Mouse (Mus musculus) mesoderm, embryonic 11.5 days (tissue): ENCODE data around the gene Myo1h.

Experiments
- DNase-seq: peaks from one replicate; pipeline ENCODE4 v3.0.0-alpha.2; 2012; ENCODE audit warnings: low read depth, low spot score

Myo1h gene

DNA sequence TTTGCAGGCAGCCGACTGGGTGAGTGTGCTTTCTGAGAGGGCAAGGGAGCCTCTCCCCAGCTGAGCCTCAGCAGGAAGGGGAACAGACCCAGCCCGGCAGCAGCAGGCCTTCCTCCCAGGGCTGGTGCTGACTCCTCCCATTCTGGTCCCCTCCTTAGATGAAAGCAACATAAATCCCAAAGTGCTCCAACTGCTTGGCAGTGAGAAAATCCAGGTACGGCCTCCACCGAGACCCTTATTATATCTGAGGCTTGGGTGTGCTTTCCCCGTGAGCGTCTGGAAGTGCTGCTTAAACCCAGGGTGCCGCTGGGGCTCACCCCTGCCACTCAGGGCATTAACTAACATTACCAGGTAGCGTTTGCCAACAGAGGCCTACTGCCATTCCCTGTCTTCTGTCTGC, 70.6 kb downstream of the Myo1h start:
- DNase-seq, result no peak

DNA sequence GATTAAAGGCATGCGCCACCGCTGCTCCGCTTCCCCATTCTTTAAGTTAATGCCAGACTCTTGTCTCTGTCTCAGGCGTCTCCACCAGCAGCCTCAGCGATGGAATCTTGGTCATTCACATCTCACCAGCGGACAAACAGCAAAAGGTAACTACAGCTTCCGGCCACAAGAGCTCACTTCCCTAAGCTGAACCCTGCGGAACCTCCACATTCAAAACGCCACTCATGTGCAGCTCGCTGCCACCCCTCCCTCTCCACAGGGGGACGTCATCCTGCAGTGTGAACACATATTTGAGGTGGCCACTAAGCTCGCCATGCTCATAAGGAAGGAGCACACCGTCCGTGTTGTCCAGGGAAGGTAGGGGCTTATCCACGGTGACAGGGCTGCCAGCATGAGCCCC, 72.0 kb downstream of the Myo1h start:
- DNase-seq, result no peak

DNA sequence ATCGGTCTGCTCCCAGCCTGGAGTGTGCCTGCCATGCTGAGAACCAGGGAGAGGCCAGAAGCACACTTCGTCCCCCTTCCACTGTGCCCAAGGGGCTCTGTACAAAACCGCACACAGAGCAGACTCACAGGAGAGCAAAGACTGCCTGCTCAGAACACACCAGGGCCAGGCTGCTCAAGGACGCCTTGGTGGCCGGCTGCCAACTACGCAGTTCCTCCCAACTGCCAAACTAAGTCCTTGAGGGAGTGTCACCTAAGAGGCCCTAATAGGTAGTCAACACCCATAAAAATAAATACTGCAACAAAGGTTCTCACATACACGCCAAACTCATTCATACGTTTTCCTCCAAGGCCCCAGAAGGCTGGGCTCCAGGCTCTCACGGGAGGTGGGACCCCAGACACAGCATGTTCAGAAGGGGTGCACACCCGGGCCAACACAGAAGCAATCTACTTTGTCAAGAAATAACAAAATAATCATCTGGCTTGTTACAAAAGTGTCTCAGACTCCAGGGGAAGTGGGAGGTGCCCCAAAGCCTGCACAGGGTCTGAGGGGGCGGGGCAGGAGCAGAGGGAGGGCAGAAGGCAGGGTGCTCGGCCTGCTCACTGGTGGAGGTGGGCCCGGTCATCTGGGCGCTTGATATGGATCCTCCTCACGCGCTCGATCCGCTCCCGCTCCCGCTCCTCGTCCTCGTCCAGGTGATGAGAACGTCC, 76.2 kb downstream of the Myo1h start:
- no peak for DNase-seq

DNA sequence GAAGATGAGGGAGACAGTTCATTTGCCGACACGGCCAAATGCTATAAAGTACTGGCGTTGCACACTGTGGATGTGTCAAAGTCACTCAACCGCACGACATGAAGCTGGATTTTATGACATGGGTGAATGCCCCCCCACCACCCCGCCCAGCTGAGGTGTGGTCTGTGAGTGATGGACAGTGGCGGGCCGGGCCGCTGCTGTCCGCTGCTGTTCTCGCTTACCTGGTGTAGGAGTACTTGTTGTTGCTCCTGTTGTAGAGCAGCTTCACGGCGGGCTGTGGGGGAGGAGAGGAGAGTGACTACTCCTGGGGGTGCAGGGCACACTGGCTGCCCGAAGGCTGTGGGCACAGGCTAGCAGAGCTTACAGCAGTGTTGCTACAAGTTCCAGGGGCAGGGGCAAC, 79.2 kb downstream of the Myo1h start:
- DNase-seq, result no peak

DNA sequence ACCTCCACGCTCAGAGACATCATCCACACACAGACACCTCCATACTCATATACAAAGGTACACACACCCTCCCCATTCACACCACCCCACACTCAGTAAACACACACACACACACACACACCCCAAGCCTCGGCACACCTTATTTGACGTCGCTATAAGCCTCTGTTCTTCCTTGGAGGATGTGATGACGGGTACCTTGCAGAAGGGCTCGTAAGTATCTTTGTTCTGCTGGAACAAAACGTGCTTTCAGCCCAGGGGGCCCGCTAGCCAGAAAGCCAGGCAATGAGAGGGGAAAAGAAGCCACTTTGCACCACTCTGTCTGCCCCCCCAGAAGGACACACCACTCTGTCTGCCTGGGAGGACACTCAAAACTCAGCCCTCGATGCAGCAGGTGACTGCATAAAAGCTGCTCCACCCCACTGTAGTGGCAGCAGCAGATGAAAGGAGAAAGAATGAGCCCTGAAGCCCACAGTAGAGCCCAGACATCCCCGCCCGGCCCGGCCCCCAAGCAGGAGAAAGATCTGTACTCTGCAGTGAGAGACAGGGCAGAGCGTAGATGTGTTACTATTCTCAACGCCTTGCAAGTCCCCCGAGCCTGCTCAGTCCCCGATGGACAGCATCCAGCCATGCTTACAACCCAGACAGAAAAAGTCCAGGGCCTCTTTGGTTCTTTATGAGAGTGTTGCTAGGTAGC, 80.0 kb downstream of the Myo1h start:
- DNase-seq, result no peak

DNA sequence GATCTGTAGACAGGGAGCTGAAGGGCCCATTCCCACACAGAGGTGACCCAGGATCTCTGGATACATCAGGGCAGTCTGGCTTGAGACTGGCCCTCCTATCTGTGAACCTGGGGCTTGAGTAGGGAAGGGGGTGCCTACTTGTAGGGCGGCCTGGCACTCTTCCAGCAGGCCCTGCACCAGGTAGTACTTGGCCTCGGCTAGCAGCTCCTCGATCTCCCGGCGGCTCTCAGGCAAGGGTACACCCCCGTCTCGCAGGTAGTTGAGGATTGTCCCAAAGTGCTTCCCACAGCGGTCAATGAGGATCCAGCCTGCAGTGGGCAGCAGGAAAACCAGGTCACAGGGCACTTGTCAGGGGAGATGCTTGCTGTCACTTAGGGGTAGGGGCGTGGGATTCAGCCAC, 81.0 kb downstream of the Myo1h start:
- no peak for DNase-seq

DNA sequence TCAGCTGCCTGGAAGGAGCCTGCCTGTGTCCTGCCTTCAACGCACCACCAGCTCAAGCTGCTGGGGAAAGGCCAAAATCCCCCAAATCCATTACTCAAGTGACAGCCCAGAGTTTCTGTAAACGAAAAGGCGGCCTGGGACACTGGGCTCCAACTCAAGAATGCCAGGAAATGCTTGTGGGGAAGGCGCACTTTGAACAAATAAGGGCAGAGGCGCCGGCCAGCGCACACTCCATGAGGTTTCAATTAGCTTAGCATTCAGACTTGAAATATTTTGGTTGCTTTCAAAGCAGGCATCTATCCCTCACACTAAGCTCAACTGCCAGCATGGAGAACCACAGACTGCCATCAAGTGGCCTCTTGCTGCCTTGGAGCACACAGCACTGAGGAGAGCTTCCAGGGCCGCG, 81.4 kb downstream of the Myo1h start:
- peak; percentile 57 for DNase-seq

DNA sequence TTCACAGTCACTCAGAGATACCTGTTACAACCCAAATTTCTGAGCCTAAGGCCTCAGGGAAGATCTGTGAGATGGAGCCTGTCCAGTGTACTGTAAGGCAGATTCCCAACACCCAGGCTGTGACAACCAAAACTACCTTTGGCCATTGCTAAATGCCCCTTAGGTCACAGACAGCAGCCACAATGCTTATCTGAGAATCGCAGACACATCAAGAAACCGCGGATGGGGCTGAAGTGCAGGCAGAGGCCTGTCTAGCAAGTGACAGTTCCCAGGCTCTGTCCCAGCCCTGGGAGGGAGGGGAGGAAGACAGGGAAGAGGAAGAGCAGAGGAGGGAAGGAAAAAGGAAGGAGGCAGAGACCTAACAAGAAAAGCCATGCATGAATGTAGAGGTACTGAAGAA, 82.4 kb downstream of the Myo1h start:
- no peak for DNase-seq

DNA sequence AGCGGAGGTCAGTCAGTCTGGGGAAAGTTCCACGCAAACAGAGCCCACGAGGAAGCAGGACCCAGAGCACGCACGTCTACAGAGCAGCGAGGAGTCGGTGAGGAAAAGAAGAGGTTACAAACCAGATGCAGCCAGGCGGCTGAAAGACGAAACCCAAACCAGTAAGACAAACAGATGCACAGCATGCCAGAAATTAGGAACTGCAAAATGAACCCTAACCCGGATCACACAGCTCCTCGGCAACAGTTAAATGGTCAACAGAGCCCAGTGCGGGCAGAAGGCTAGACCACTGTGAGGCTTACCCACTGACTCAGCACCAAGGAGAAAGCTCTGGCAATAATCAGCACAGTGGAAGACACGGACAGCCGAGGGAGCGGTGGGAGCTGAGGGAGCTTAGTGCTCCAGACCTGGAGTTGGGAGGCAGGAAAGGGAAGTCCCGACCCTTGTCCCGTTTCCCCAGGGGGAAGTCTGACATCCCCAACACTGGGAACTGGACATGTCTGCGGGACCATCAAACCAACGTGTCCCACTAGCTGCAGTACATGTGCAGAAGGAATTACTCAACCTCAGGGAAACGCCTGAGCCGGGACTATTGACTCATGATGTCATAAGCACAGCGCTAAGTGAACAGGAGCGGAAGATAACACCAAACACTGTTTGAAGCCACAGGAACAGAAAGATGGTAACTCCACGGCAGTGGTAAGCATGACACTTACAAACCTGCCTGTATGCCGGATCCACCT, 82.9 kb downstream of the Myo1h start:
- DNase-seq, result no peak

DNA sequence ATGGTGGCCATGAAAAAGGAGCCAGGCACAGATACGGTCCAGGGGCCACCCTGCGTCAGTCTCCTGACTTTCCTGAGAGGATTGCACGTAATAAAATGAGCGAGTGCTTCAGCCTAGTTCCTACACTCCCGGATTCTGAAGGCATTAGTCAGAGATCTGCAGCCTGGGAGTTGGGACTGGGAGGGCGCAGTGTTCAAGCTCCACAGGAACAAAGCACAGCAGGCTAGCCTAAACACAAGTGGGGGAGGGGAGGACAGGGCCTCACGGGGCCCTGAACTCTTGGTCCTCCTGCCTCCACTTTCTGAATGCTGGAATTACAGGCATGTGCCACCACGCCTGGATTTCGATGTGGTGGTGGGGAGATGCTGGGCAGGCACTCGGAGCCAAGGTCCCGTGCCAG, 83.6 kb downstream of the Myo1h start:
- DNase-seq, result no peak

DNA sequence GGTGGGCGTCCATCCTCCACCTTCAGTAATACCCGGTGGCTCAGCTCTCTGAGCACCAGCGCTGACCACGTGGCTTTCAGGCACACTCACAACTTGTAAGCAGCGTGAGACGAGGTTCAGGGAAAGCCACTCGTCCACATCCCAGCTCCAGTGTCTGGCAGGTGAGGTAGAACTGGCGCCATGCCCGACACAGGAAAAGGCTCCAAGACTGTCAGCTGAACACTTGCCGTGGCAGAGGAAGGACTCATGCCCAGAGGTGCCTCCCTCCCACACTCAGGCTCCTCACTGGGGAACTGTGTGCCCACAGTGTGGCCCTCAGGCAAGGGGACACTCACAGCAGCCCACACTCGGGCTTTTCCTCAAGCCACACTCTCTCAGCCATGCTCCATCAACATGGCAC, 84.2 kb downstream of the Myo1h start:
- DNase-seq, result no peak

DNA sequence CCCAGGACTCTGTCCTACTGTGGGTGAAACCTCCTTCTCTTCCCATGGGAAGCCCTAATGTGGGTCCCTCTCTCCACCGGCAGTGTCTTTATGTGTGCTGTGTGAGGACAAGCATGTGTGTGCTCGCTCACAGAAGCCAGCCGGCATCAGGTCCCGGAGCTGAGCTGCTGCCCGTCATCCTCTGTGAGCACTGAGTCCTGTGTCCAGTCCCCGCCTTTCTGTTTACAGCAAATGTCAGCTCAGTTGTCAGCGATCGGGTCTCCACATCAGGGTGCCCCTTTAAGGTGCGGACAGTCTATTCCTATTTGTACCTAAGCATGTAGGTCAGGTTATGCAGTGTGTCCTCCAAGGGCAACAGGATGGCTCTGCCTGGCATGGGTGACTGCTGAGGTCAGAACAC, 84.6 kb downstream of the Myo1h start:
- DNase-seq, result no peak

DNA sequence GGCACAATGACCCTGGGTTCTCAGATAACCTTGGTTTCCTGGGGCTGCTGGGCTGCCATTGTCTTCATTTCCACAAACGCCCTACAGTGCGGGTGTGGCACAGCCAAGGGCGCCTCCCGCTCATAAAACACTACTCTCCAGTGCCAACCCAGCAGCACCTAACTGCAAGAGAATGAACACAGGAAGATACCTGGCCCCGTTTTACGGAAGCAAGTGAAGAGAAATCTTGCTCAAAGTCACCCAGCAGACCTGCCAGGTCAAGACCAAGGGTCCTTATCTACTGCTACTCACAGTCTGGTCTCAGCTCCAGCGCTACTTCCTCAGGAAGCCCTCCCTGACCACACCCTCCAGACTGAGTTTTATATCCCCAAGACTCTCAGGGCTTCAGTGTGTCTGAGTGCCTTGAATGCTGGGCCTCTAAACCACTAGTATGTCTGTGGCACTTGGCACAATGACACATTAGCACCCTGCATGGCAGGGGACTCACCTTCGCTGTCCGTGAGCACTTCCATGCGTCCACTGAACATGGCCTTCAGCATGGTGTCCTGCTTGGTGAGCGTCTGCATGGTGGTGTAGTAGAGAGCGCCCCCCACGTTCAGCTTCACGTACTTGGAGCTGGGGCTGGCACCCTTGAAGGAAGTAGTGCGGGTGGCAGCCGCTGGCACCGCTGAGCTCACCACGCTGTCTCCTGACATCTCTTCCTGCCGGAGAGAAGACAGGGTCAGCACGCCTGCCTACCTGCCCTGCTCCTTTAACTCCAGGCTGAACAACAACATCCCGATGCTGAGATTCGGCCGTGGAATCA, 85.6 kb downstream of the Myo1h start:
- no peak for DNase-seq

DNA sequence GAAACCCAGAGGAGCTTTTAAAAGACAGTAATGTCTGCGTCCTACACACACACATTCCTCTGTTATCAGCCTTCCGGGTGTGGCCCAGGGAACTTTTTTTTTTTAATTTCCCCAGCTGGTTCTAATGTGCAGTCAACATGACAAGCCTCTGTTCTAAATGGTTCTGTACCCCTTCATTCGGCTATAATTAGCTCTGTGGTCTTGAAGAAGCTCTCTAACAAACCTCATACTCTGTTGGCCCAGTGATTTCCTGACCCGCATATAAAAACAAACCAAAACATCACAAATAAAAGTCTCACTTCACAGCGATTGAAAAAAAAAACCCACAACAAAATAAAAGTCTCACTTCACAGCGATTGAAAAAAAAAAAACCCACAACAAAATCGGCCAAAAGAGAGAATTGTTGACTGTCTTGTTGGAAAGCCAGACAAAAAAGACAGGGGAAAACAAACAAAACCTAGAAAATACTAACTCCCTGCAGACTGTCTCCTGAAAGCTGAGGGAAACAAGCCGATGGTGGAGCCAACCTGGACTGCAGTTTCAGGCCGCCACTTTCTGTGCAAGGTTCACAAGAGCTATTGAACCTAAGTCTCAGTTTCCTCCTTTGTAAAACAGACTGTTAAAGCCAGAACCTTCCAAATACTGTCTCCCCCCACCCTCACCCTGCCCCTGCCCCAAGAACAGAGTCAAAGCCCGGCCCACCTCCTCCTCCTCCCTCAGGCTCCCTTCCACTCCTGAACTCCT, 89.4 kb downstream of the Myo1h start:
- DNase-seq, result no peak

DNA sequence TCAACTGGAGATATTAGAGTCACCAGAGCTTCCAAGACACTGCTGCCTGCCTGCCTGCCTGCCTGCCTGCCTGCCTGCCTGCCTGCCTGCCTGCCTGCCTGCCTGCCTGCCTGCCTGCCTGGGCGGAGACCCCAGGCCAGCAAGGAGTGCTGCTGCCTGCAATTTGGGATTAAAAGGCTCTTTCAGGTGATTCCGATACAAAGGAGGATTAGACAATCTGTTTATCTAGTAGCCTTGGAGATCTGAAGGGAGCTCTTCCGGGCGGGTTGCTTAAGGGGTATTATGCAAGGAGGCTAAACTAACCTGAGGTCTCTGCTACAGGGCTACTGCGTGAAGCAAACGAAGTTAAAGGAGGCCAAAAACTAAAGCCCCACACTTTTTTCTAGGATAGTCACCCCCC, 90.0 kb downstream of the Myo1h start:
- no peak for DNase-seq

DNA sequence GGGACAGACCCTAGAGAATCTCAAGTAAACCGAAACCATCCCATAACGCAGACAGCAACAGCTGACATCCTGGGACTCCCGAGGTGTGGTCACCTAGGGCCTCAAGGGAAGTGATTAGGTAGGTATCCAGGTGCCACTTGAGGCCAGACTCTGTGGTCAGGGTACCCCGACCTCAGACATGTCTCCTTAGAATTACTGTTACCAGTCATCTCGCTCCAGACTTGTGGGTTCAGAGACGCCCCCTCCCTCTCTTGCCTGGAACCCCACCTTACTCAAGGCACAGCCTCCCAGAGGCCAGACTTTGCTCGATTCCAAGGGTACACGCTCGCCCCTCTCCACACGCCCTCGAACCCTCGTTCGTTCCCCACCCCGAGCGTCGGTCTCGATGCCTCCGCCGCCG, 90.8 kb downstream of the Myo1h start:
- no peak for DNase-seq

DNA sequence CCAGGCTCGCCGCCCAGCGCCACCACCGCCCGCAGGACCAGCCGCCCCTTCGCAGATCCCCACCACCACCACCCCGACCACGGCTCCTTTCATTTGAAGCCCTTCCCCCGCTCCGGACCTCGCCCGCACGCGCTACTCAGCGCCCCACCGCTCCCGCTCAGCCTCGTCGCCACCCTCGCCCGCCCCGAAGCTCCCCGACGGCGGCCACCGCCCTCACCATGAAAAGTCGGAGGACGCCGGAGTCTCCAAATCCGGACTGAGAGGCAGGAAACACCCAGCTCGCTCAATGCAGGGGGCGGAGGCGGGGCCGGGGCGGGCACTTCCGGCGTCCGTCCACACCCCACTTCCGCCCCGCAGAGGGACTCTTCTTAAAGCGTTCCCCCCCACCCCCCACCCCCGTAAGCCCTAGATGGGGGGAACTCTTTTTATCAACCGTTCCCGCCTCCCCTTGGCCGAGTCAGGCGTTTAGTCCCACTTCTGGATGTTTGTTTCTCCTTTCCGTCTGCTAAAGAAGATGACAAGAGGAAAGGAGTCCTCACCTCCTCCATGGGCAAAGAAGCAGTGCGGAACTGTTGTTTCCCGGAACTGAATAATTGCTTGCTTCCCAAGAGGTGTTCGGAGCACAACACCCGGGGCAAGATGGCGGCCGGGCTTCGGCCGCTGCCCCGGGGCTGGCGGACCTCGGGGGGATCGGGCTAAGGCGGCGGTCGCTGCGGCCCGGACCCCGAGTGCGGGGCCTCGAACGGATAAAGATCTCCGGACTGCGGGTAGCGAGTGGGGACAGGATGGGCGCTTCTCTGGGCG, 91.4 kb downstream of the Myo1h start, which contains the start of the genes Kctd10 and Ube3b:
Kctd10 (minus strand) TSS at position 300 of the 804 bp plus-strand sequence.
Ube3b (plus strand) TSS at position 399 of the 804 bp plus-strand sequence.
- DNase-seq, result peak; percentile 91

DNA sequence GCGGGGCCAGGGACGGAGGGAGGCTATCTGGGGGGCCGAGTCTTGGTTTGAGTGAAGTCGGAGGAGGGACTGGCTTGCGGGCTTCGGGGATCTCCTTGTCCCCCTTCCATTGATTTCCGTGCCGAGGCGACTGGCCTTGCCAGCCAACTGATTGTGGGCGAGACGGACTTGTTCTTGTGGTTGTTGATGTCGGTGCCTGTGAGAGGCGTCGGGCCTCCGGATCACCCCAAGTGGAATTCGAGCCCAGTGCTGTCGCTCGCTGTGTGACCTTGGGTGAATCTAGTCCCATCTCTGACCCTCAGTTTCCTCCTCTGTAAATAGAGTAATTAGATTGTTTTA, 92.0 kb downstream of the Myo1h start:
- no peak for DNase-seq

DNA sequence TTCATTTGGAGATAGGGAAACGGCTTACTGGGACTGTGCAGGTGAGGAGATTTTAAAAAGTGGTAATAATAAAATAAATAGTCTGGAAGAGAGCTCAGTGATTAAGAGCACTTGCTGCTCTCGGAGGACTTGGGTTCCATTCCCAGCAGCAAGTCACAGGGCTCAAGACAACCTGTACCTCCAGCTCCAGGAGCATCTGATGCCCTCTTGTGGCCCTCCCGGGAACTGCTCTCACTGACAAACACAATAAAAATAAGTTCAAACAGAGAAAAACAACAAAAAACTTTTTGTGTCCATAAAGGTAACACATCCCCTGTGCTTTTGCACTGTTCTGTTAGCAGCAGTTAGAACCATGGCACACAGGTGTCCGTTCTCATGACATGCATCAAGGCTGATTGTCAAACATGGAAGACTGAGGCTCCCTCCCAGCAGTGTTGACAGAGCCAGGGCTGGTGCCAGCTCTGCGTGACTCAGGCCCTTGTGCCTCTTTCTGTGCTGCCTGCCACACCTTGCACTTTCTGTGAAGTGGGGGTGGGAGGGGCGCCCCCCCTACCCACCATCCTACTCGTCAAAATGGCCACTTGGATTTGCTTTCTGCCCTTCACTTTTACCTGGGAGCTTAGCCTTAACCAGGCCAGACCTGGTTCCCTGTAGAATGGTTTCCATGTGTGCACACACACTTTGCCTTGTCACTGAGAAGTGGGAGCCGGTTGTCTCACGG, 94.4 kb downstream of the Myo1h start:
- peak; percentile 42 for DNase-seq

DNA sequence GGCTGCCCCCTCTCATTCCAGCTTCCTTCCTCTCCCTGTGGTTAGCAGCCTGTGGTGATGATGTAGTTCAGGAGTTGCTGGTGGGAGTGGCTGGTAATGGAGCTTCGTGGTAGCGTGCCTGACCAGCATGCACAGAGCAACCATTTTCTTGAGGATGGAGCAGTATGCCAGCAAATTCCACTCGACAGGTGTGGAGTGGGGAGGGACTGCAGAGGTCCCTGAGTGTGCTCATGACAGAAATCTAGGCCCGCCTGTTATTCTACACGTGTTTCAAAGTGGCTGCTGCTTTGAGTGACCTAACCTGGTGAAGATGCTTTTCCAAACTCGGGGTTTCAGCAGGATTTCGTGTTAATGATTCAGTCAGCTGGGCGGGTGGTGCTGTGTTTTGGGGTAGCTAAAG, 95.5 kb downstream of the Myo1h start:
- DNase-seq, result no peak
